8 mouse cellular contexts compared by ENCODE assay signal in genomic region chr4:137388059-137388794, GRCm38 (mm10). TPM values are rescaled to one million over a fixed set of nuclear protein-coding genes. Genes with fewer than 3 reads are reported as not detected.
DNase-seq lines count a peak whose midpoint lies in the region; ATAC-seq lines count a peak whose summit lies in the region.

No protein-coding gene starts in this region.

- peak overlapping the region; percentile 90 for H3K27ac ChIP-seq in hindbrain, embryonic 16.5 days (ENCODE audit: low read depth, low read length)
- H3K27ac ChIP-seq in macrophage: peak overlapping the region; percentile 96

- DNase-seq in WW6 (ENCODE audit: low read depth, low spot score): peak; percentile 63
- peak; percentile 53 to 78 for DNase-seq in cerebellum, postnatal 4 days (ENCODE audit: low spot score in 2 of 2)
- peak; percentile 89 for DNase-seq in gastrocnemius, adult 18-20 months (ENCODE audit: low spot score)
- DNase-seq in left cerebral cortex, adult 18-20 months (ENCODE audit: low spot score in 2 of 2): peak; percentile 77 to 88
- DNase-seq in right cerebral cortex, adult 18-20 months: peak; percentile 90
- peak; percentile 45 for DNase-seq in urinary bladder, postnatal 10 days (ENCODE audit: low spot score)

- H3K79me2 ChIP-seq in macrophage (ENCODE audit: inconsistent target): peaks cover 23% of the 10 kb centered on the region

- WGBS in hindbrain, embryonic 16.5 days: under 1% methylated on average over 46 of the region's 46 CpGs
- 1% methylated on average over 46 of the region's 46 CpGs for WGBS in macrophage (ENCODE audit: missing documents)

- H3K36me3 ChIP-seq in hindbrain, embryonic 16.5 days (ENCODE audit: control insufficient read depth, insufficient read depth, low read length): no peaks in the 10 kb centered on the region
- no peaks in the 10 kb centered on the region for H3K36me3 ChIP-seq in macrophage (ENCODE audit: inconsistent target)

- H3K4me2 ChIP-seq in hindbrain, embryonic 16.5 days (ENCODE audit: low read length): peak overlapping the region; percentile 92

- peaks cover 11% of the 10 kb centered on the region for H3K4me1 ChIP-seq in hindbrain, embryonic 16.5 days (ENCODE audit: control insufficient read depth, insufficient read depth, low read depth, low read length)

- H3K4me3 ChIP-seq in hindbrain, embryonic 16.5 days (ENCODE audit: low read length): peak overlapping the region; percentile 72
- H3K4me3 ChIP-seq in macrophage (ENCODE audit: inconsistent target): peak overlapping the region; percentile 93

- H3K9ac ChIP-seq in hindbrain, embryonic 16.5 days (ENCODE audit: low read depth, low read length): peak overlapping the region; percentile 80

- H3K9me3 ChIP-seq in hindbrain, embryonic 16.5 days (ENCODE audit: control insufficient read depth, low read length): no peaks in the 10 kb centered on the region

- H3K27me3 ChIP-seq in hindbrain, embryonic 16.5 days (replicated peaks; ENCODE audit: control insufficient read depth, insufficient read depth, low read length): no peaks in the 10 kb centered on the region

- ATAC-seq in hindbrain, embryonic 16.5 days: peak; percentile 98

RNA-seq across cellular contexts. Expression of gene Cela3a, which starts 21.4 kb away (rescaled TPM):
- not detected for total RNA-seq in gastrocnemius, adult 18-20 months (2021)
- not detected in 2 replicates for polyA plus RNA-seq in hindbrain, embryonic 16.5 days (2015; fragmentation: Nextera tagmentation; extraction: Ambion mirVana)
- not detected for total RNA-seq in left cerebral cortex, adult 18-20 months (2021)
- total RNA-seq in macrophage (2018; cell fraction: chromatin; rRNA removed): not detected
- total RNA-seq in macrophage (2018; cell fraction: cytosol; rRNA removed): not detected
- total RNA-seq in macrophage (2018; cell fraction: nucleus; rRNA removed): not detected
- polyA plus RNA-seq in macrophage (2018): not detected in 3 replicates

RNA-seq across cellular contexts. Expression of gene Cdc42, which starts 30.7 kb away (rescaled TPM):
- total RNA-seq in gastrocnemius, adult 18-20 months (2021): 100 to 1,000 TPM; 167 to 172 TPM
- 975 and 1,060 TPM in 2 replicates for polyA plus RNA-seq in hindbrain, embryonic 16.5 days (2015; fragmentation: Nextera tagmentation; extraction: Ambion mirVana)
- total RNA-seq in left cerebral cortex, adult 18-20 months (2021): 100 to 1,000 TPM; 307 to 330 TPM
- 100 to 1,000 TPM; 124 to 290 (median 239) TPM for total RNA-seq in macrophage (2018; cell fraction: chromatin; rRNA removed)
- 100 to 1,000 TPM; 731 to 913 (median 795) TPM for total RNA-seq in macrophage (2018; cell fraction: cytosol; rRNA removed)
- total RNA-seq in macrophage (2018; cell fraction: nucleus; rRNA removed): 100 to 1,000 TPM; 294 to 817 (median 419) TPM
- polyA plus RNA-seq in macrophage (2018): 706 to 958 TPM (median 881 TPM) in 3 replicates

RNA-seq across cellular contexts. Expression of gene Cela3b, which starts 42.1 kb away (rescaled TPM):
- total RNA-seq in gastrocnemius, adult 18-20 months (2021): under 1 TPM in 1 of 2 experiments, not detected in 1; 0.34 TPM
- not detected in 2 replicates for polyA plus RNA-seq in hindbrain, embryonic 16.5 days (2015; fragmentation: Nextera tagmentation; extraction: Ambion mirVana)
- not detected for total RNA-seq in left cerebral cortex, adult 18-20 months (2021)
- total RNA-seq in macrophage (2018; cell fraction: chromatin; rRNA removed): not detected
- total RNA-seq in macrophage (2018; cell fraction: cytosol; rRNA removed): not detected
- total RNA-seq in macrophage (2018; cell fraction: nucleus; rRNA removed): not detected
- not detected in 3 replicates for polyA plus RNA-seq in macrophage (2018)

Comparison
In these comparisons a context has a peak if more than half of its experiments do, and no peak if none do; other contexts are left out.
1. Peak in every context shown above with its lines: DNase-seq, ATAC-seq, H3K4me3 ChIP-seq and H3K27ac ChIP-seq.